Mouse (Mus musculus) forebrain, embryonic 13.5 days (tissue): ENCODE measurements around the gene Ccl5. TPM values are rescaled to one million over a fixed set of nuclear protein-coding genes. Genes with fewer than 3 reads are reported as not detected.
"Not testable (repeated sequence)": the region's sequence is repeated elsewhere in the genome, so short reads cannot be mapped to it uniquely, and the experiment has no call there.

Experiments used
- ATAC-seq: fragments of 200-750 bp; cut with Nextera tagmentation; 2 replicates; pipeline ENCODE4 v1.8.0; 2017
- H3K27ac ChIP-seq: fragments of 300-500 bp; sonication (generic); 2 replicates; pipeline ENCODE4 v1.5.1; 2015; ENCODE audit warnings: inconsistent platforms, mild to moderate bottlenecking, moderate library complexity
- H3K27me3 ChIP-seq: fragments of 300-500 bp; sonication (generic); 2 replicates; pipeline ENCODE4 v1.6.1; 2015; ENCODE audit warnings: mild to moderate bottlenecking, inconsistent platforms
- H3K36me3 ChIP-seq: fragments of 300-500 bp; sonication (generic); 2 replicates; pipeline ENCODE4 v1.6.1; 2015; ENCODE audit warnings: mild to moderate bottlenecking, inconsistent platforms; ENCODE audit not compliant: poor library complexity, severe bottlenecking
- H3K4me1 ChIP-seq: fragments of 300-500 bp; sonication (generic); 2 replicates; pipeline ENCODE4 v1.6.1; 2015; ENCODE audit warnings: inconsistent platforms
- H3K4me2 ChIP-seq: fragments of 300-500 bp; sonication (generic); 2 replicates; pipeline ENCODE4 v1.6.1; 2015; ENCODE audit warnings: inconsistent platforms, mild to moderate bottlenecking, moderate library complexity
- H3K4me3 ChIP-seq: fragments of 300-500 bp; sonication (generic); 2 replicates; pipeline ENCODE4 v1.5.1; 2015; ENCODE audit warnings: mild to moderate bottlenecking, inconsistent platforms
- H3K9ac ChIP-seq: fragments of 300-500 bp; sonication (generic); 2 replicates; pipeline ENCODE4 v1.6.1; 2015; ENCODE audit warnings: mild to moderate bottlenecking, inconsistent platforms
- H3K9me3 ChIP-seq: fragments of 300-500 bp; sonication (generic); replicated peaks from 2 replicates; pipeline ENCODE4 v1.6.1; 2016; ENCODE audit warnings: inconsistent platforms
- WGBS: fragments of 180-500 bp; shearing (Covaris S2); methylation state at CpG from one replicate; pipeline ENCODE4 v1.1.7; 2015; 5-methylcytosine and 5-hydroxymethylcytosine counted together
- polyA plus RNA-seq: library from polyadenylated mRNA; unstranded; fragments of >200 nt; fragmentation: Nextera tagmentation; extraction: Ambion mirVana; gene quantifications from 2 replicates; pipeline ENCODE4 v1.2.1, GENCODE M21; 2015

Gene Ccl5
- polyA plus RNA-seq, 1 experiment from 2014 or later, result not detected

DNA sequence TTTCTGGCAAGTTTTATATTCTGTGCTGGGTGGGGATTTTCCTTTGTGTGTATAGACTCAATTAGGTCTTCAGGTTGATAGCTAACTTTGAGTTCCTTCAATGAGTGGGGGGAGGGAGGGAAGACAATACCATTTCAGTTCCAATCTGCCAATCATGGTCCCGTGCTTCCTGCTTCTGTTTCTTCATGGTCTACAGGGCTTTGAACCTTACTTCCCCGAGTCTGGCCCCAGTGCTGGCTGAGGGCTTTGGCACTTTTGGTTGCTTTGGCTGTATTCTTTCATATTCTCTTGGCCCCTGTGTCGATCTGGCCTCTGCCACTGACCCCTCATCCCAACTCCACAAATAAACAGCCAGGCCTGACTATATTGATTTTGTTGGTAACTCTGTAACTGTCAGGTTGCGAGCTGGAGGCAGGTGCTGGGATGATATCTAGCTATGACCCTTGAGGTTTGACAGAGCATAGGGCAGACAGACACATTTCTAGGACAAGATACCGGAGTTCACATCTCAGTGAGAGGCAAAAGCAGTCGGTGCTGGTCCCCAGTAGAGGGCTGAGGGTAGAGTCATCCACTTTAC is 32.1 kb upstream of the Ccl5 start:
- Histone ChIP-seq H3K4me3 (no peak overlapping the region), H3K4me1 (no peaks in the 10 kb centered on the region), H3K4me2 (no peak overlapping the region), H3K27me3 (no peaks in the 10 kb centered on the region), H3K9ac (no peak overlapping the region), H3K36me3 (no peaks in the 10 kb centered on the region), H3K27ac (no peak overlapping the region), H3K9me3 (no peaks in the 10 kb centered on the region)
- 74% methylated on average over 6 of the region's 6 CpGs for WGBS
- no peak for ATAC-seq

DNA sequence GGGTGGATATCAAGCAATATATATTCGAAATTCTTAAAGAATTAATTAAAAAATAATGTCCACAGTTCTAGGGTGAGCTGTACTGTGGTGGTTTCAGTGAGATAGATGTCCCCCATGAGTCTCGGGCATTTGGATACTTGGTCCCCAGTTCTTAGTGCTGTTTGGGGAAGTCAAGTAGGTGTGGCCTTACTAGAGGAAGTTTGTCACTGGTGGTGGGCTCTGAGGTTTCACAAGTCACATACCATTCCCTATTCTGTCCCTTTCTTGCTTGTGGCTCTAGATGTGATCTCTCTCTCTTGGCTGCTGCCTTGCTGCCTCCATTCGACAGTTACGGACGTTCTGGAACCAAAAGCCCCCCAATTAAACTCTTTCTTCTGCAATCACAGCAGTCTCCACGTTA is 30.1 kb upstream of the Ccl5 start:
- Histone ChIP-seq H3K4me3 (no peak overlapping the region), H3K9ac (no peak overlapping the region), H3K4me1 (0 out of 2 replicates have a peak, but pooled peaks cover 5% of the 10 kb centered on the region), H3K36me3 (no peaks in the 10 kb centered on the region), H3K27me3 (no peaks in the 10 kb centered on the region), H3K9me3 (no peaks in the 10 kb centered on the region), H3K4me2 (no peak overlapping the region), H3K27ac (no peak overlapping the region)
- no peak for ATAC-seq
- WGBS, result 67% methylated on average over 6 of the region's 6 CpGs

DNA sequence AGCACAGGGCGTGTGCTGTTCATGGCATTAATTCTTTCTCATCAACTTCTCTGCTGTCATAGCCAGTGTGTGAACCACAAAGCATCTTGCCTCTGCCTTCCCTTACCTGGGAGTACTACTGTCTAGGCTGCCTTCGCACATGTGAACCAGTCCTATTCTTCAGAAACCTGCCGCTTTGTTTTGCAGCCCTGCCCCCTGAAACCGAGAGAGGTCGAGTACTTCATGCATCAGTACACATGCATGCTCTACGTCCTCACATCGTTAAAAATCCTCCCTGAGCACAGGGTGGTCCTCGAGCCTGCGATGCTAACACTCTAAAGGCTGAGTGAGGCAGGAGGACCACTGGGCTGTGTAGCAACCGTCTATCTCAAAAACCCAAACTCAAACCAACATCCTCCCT is 26.8 kb upstream of the Ccl5 start:
- ATAC-seq, result no peak
- Histone ChIP-seq H3K27me3 (no peaks in the 10 kb centered on the region), H3K4me1 (0 out of 2 replicates have a peak, but pooled peaks cover 5% of the 10 kb centered on the region), H3K4me3 (no peak overlapping the region), H3K9me3 (no peaks in the 10 kb centered on the region), H3K27ac (no peak overlapping the region), H3K9ac (0 out of 2 replicates have a peak overlapping the region, but pooled peaks have one; percentile 12), H3K4me2 (no peak overlapping the region), H3K36me3 (no peaks in the 10 kb centered on the region)
- 33% methylated on average over 10 of the region's 10 CpGs for WGBS

DNA sequence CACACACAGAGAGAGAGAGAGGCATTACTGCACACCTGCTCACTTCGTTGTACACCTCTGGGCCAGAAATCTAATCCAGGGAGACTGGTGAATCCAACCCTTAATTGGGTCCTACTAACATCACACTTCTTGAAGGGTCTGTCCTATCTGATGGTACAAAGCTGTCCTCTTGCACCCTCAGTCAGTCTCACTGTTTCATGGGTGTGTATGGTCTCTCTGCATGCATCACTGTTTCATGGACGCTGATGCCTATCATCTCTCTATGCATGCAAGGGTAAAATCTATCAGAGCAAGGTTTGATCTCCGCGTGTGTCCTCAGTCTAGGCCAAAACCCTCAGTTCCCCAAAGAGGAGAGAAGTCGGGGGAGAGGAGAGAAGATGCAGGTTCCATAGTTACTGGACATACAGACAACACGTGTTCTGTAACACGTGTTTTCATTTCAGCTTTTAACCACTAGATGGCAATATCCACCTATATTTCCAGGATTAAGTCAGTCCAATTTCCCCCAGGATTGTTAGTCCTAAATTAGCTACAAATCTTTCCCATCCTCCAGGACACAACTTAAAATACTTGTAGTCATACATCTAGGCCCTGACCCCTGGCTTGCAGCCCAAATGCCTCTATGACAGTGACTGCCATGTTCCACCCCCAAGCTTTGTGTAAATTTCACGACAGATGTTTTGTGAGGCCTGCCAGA is 25.9 kb upstream of the Ccl5 start:
- H3K4me2 ChIP-seq, result no peak overlapping the region
- no peaks in the 10 kb centered on the region for H3K9me3 ChIP-seq
- no peak overlapping the region for H3K27ac ChIP-seq
- H3K4me1 ChIP-seq, result 0 out of 2 replicates have a peak, but pooled peaks cover 5% of the 10 kb centered on the region
- no peaks in the 10 kb centered on the region for H3K27me3 ChIP-seq
- H3K4me3 ChIP-seq, result no peak overlapping the region
- 0 out of 2 replicates have a peak overlapping the region, but pooled peaks have one; percentile 12 for H3K9ac ChIP-seq
- ATAC-seq, result peak; percentile 55; the same call in 1 of the 2 replicates
- 30% methylated on average over 8 of the region's 8 CpGs for WGBS
- H3K36me3 ChIP-seq, result no peaks in the 10 kb centered on the region

DNA sequence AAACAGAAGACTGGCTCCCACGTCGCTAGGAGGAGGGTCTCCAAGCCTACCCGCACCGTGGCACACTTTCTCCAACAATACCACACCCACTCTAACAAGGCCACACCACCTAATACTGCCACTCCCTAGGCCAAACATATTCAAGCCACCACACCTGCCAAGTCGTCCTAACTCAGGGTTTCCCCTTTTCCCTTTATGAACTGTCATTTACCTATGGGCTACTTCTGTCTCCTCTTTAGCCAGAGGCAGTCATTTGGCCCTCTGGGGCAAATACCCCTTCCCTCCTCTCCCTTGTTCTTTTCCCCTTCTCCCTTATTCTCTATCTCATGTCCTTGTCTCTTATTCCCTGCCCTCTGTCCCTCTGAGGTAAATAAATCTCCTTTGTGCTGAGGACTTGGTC is 21.4 kb upstream of the Ccl5 start:
- H3K9ac ChIP-seq, result no peak overlapping the region
- ATAC-seq, result no peak
- no peak overlapping the region for H3K4me3 ChIP-seq
- WGBS, result 84% methylated on average over 5 of the region's 5 CpGs
- H3K9me3 ChIP-seq, result no peaks in the 10 kb centered on the region
- no peaks in the 10 kb centered on the region for H3K27me3 ChIP-seq
- no peak overlapping the region for H3K4me2 ChIP-seq
- no peaks in the 10 kb centered on the region for H3K36me3 ChIP-seq
- no peak overlapping the region for H3K27ac ChIP-seq
- H3K4me1 ChIP-seq, result 0 out of 2 replicates have a peak, but pooled peaks cover 2% of the 10 kb centered on the region

DNA sequence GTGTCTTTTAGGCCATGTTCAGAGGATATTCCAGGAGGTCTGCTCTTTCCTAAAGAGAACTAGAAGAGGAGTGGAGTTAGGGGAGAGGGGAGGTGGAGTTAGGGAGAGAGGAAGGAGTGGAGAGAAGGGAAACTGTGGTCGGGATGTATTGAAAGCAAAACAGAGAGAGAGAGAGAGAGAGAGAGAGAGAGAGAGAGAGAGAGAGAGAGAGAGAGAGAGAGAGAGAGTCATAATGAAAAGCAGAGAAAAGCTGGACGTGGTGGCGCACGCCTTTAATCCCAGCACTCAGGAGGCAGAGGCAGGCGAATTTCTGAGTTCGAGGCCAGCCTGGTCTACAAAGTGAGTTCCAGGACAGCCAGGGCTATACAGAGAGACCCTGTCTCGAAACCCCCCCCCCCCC is 20.7 kb upstream of the Ccl5 start:
- not testable (repeated sequence) for H3K4me3 ChIP-seq, H3K27ac ChIP-seq, H3K4me2 ChIP-seq, H3K27me3 ChIP-seq, H3K4me1 ChIP-seq, ATAC-seq, H3K9ac ChIP-seq, H3K36me3 ChIP-seq, H3K9me3 ChIP-seq
- WGBS, result 89% methylated on average over 7 of the region's 7 CpGs

DNA sequence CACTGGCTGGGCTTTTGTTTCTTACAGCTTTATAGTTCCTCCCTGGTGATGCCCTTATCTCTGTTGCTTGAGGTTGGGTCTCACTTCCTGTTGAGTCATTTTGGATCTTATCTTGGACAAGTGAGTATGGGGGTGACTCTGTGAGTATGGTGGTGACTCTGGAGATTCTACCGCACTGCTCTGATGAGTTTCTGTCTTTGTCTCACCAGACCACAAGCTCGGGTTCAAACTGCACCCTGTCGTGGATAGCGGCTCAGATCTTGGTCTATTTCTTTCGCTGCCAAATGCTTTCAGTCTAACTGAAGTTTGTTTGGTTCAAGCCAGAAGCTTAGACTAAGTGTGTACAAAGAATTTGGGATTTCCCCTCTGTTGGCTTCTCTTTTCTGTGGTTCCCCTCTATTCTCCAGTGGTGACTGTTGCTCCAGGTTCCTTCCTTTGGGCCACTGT is 19.9 kb upstream of the Ccl5 start:
- no peaks in the 10 kb centered on the region for H3K4me1 ChIP-seq
- no peak overlapping the region for H3K9ac ChIP-seq
- WGBS, result 95% methylated on average over 5 of the region's 5 CpGs
- no peaks in the 10 kb centered on the region for H3K9me3 ChIP-seq
- no peak for ATAC-seq
- H3K27ac ChIP-seq, result no peak overlapping the region
- H3K4me3 ChIP-seq, result no peak overlapping the region
- no peak overlapping the region for H3K4me2 ChIP-seq
- no peaks in the 10 kb centered on the region for H3K27me3 ChIP-seq
- no peaks in the 10 kb centered on the region for H3K36me3 ChIP-seq

DNA sequence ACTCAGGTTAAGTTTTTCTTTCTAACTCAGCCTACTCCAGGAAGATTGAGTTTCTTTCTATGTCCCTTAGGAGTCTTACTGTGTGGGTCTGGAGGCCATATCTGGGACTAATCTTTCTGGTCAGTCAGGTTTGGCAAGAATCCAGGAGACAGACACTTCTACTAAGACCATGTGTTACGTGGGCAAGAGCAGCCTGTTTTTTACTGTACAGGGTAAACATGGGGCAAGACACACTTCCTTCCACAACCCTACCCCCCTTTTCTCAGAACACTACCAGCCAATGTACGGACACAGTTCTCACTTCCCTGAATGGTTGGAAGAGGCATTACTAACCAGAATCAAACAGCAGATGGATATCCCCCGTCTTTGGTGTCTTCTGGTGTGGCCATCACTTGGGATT is 13.9 kb upstream of the Ccl5 start:
- 80% methylated on average over 3 of the region's 3 CpGs for WGBS
- H3K27me3 ChIP-seq, result no peaks in the 10 kb centered on the region
- H3K4me1 ChIP-seq, result no peaks in the 10 kb centered on the region
- no peak for ATAC-seq
- no peak overlapping the region for H3K4me2 ChIP-seq
- H3K9me3 ChIP-seq, result no peaks in the 10 kb centered on the region
- no peak overlapping the region for H3K4me3 ChIP-seq
- no peaks in the 10 kb centered on the region for H3K36me3 ChIP-seq
- H3K27ac ChIP-seq, result no peak overlapping the region
- no peak overlapping the region for H3K9ac ChIP-seq

DNA sequence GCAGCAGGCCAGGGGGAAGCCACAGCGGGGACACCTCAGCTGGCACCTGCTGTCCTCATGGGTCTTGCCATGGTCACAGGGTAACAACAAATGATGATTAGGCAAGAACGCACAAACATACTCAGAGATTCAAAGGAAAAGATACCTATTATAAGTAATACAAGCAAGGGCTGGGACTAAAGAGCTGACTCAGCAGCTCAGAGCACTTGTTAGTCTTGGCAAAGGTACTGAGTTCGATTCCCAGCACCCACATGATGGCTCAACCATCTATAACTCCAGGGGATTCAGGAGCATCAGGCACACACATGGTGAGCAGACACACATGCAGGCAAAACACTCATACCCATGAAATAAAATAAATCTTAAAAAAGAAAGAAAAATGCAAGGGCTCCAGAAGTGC is 11.1 kb upstream of the Ccl5 start:
- H3K36me3 ChIP-seq, result no peaks in the 10 kb centered on the region
- H3K4me2 ChIP-seq, result no peak overlapping the region
- H3K4me3 ChIP-seq, result no peak overlapping the region
- no peak overlapping the region for H3K27ac ChIP-seq
- H3K4me1 ChIP-seq, result no peaks in the 10 kb centered on the region
- no peaks in the 10 kb centered on the region for H3K9me3 ChIP-seq
- no peaks in the 10 kb centered on the region for H3K27me3 ChIP-seq
- no peak overlapping the region for H3K9ac ChIP-seq
- WGBS, result 80% methylated on average over 3 of the region's 3 CpGs
- ATAC-seq, result no peak

DNA sequence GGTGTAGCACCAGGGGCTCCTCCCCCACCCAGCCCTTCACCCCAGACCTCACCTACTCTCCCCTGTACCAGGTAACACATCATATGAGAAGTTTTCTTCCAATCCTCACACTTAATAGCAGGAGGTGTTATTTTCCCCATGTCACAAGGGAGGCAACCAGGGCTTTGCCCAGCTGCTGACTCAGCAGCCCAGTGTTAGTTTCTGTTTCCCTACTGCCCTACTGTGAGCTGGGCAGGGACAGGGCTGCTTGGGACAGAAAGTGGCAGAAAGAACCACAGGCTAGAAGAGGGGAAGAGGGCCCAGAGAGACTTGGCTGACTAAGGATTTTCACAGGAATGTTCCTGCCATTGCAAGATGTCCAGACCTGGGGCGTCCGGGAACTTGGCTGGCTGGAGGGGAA is 10.6 kb upstream of the Ccl5 start:
- no peaks in the 10 kb centered on the region for H3K36me3 ChIP-seq
- H3K4me3 ChIP-seq, result no peak overlapping the region
- no peak overlapping the region for H3K27ac ChIP-seq
- no peaks in the 10 kb centered on the region for H3K27me3 ChIP-seq
- WGBS, result 93% methylated on average over 2 of the region's 2 CpGs
- H3K4me1 ChIP-seq, result no peaks in the 10 kb centered on the region
- no peaks in the 10 kb centered on the region for H3K9me3 ChIP-seq
- H3K4me2 ChIP-seq, result no peak overlapping the region
- H3K9ac ChIP-seq, result no peak overlapping the region
- no peak for ATAC-seq

DNA sequence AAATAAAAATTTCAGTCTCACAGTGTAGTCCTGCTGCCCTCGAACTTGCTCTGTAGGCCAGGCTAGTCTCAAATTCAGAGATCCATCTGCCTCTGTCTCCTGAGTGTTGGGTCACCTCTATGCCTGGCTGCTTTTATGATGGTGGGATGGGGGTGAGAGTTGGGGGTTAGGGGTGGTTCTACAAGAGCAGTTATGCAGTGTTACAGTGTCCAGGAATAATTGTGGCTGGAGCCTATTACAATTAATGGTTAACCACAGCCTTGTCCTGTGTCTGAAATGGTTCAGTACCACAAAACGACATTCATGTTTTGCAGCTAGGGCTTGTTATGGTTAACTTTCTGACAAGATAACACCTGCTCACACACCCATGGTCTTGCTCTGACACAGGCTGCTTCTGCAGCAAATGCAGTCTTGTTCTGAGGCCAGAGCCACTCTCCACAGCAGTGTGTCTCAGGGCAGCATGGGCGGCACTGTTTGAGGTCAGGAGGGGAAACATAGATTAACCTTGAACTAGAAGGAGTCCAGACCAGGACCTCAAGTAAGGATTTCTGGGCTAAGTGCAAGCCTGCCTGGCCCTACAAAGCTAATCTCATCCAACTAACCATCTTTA is 8.5 kb upstream of the Ccl5 start:
- no peak overlapping the region for H3K27ac ChIP-seq
- no peak overlapping the region for H3K4me3 ChIP-seq
- H3K36me3 ChIP-seq, result no peaks in the 10 kb centered on the region
- no peak overlapping the region for H3K4me2 ChIP-seq
- no peak for ATAC-seq
- H3K9me3 ChIP-seq, result no peaks in the 10 kb centered on the region
- H3K9ac ChIP-seq, result no peak overlapping the region
- WGBS, result 88% methylated on average over 3 of the region's 3 CpGs
- no peaks in the 10 kb centered on the region for H3K27me3 ChIP-seq
- H3K4me1 ChIP-seq, result peaks cover 9% of the 10 kb centered on the region

DNA sequence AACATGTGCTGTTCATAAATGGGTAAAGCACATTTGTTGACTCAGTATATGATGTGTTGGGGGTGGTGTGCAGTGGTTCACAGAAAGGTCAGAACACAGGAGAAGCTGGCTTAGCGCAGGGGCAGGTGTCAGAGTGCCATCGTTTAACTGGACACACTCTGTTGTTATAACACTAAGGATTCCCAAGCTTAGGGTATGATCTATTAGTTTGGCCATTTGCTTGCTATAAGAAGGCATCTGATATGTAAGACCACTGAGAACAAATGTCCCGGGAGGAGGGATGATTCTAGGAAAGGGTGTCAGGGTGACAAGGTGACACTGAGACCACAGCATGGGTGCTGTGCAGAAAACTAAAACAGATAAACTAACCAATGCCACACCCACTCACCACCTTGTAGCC is 6.5 kb upstream of the Ccl5 start:
- H3K4me1 ChIP-seq, result peaks cover 9% of the 10 kb centered on the region

More for the DNA sequence above, 6.5 kb upstream of the Ccl5 start:
- no peak for ATAC-seq
- H3K27ac ChIP-seq, result no peak overlapping the region
- no peak overlapping the region for H3K4me3 ChIP-seq
- H3K4me2 ChIP-seq, result no peak overlapping the region
- H3K27me3 ChIP-seq, result no peaks in the 10 kb centered on the region
- WGBS, result 89% methylated on average over 3 of the region's 3 CpGs
- no peaks in the 10 kb centered on the region for H3K36me3 ChIP-seq
- no peaks in the 10 kb centered on the region for H3K9me3 ChIP-seq
- H3K9ac ChIP-seq, result no peak overlapping the region
